Mouse (Mus musculus) yolk sac, embryonic 10.5 days (tissue): ENCODE data around the gene Defa30.
"Not testable (repeated sequence)": the region's sequence is repeated elsewhere in the genome, so short reads cannot be mapped to it uniquely, and the experiment has no call there.

Source experiments
- DNase-seq: peaks from one replicate; pipeline ENCODE4 v3.0.0-alpha.2; 2017; ENCODE audit warnings: low spot score

The Defa30 gene

GRCm38 (mm10) chr8:21134342-21134741 is at the start of gene Defa30:
TSS of gene Defa30 (plus strand) at chr8:21134642.
- not testable (repeated sequence) for DNase-seq

GRCm38 (mm10) chr8:21093106-21093505 is 41.3 kb upstream of the Defa30 start:
- no peak for DNase-seq

GRCm38 (mm10) chr8:21095950-21096349 is 38.5 kb upstream of the Defa30 start, which contains the start of gene Gm14851:
TSS of gene Gm14851 (minus strand) at chr8:21096050.
- DNase-seq: not testable (repeated sequence)

GRCm38 (mm10) chr8:21161977-21162376 is 27.5 kb downstream of the Defa30 start, which contains the start of gene Defa22:
TSS of gene Defa22 (plus strand) at chr8:21162277.
- not testable (repeated sequence) for DNase-seq
